Mouse (Mus musculus) lung, postnatal 14 days (tissue): ENCODE data around the gene Map3k1.

Experiments used
- DNase-seq: peaks from one replicate; pipeline ENCODE4 v3.0.0; 2021

The Map3k1 gene

GRCm38 (mm10) chr13:111789420-111790065 lies 19.2 kb downstream of the Map3k1 start:
- DNase-seq, result no peak

GRCm38 (mm10) chr13:111788882-111789281 lies 19.9 kb downstream of the Map3k1 start:
- no peak for DNase-seq

GRCm38 (mm10) chr13:111787857-111788619 lies 20.8 kb downstream of the Map3k1 start:
- DNase-seq, result peak; percentile 93

GRCm38 (mm10) chr13:111786584-111786983 lies 22.2 kb downstream of the Map3k1 start:
- DNase-seq, result no peak

GRCm38 (mm10) chr13:111783451-111783850 lies 25.3 kb downstream of the Map3k1 start:
- no peak for DNase-seq

GRCm38 (mm10) chr13:111779471-111779870 lies 29.3 kb downstream of the Map3k1 start:
- no peak for DNase-seq

- no peak for DNase-seq
These were observed 30.2 kb downstream of the Map3k1 start for GRCm38 (mm10) chr13:111778606-111779005.

- no peak for DNase-seq
These were observed 30.9 kb downstream of the Map3k1 start for GRCm38 (mm10) chr13:111777865-111778264.

GRCm38 (mm10) chr13:111777179-111777578 lies 31.6 kb downstream of the Map3k1 start:
- DNase-seq, result no peak

- no peak for DNase-seq
These were observed 36.7 kb downstream of the Map3k1 start for GRCm38 (mm10) chr13:111772075-111772474.

GRCm38 (mm10) chr13:111771232-111771631 lies 37.6 kb downstream of the Map3k1 start:
- DNase-seq, result peak; percentile 60

- DNase-seq, result no peak
These were observed 38.0 kb downstream of the Map3k1 start for GRCm38 (mm10) chr13:111770776-111771175.

- no peak for DNase-seq
These were observed 46.3 kb downstream of the Map3k1 start for GRCm38 (mm10) chr13:111762526-111762925.

- DNase-seq, result no peak
These were observed 51.8 kb downstream of the Map3k1 start for GRCm38 (mm10) chr13:111756986-111757385.

GRCm38 (mm10) chr13:111755937-111756336 lies 52.9 kb downstream of the Map3k1 start:
- DNase-seq, result no peak

GRCm38 (mm10) chr13:111755377-111755776 lies 53.4 kb downstream of the Map3k1 start:
- no peak for DNase-seq

GRCm38 (mm10) chr13:111753321-111753720 lies 55.5 kb downstream of the Map3k1 start:
- DNase-seq, result no peak

- DNase-seq, result no peak
These were observed 60.3 kb downstream of the Map3k1 start for GRCm38 (mm10) chr13:111748301-111749062.

- no peak for DNase-seq
These were observed 62.0 kb downstream of the Map3k1 start for GRCm38 (mm10) chr13:111746831-111747230.

- DNase-seq, result no peak
These were observed 63.6 kb downstream of the Map3k1 start for GRCm38 (mm10) chr13:111745216-111745615.

- no peak for DNase-seq
These were observed 64.4 kb downstream of the Map3k1 start for GRCm38 (mm10) chr13:111744233-111745000.

GRCm38 (mm10) chr13:111741991-111742615 lies 66.7 kb downstream of the Map3k1 start:
- DNase-seq, result peak; percentile 80
